Mouse (Mus musculus) skeletal muscle tissue, adult 2 months (tissue): ENCODE measurements at regions not wholly inside any gene's neighbourhood (a gene's known extent, or its start where the extent isn't known, plus 50 kb on each side); places are given as distances from the start of the nearest gene placed in this dataset.
"Not testable (repeated sequence)": the region's sequence is repeated elsewhere in the genome, so short reads cannot be mapped to it uniquely, and the experiment has no call there.

Source experiments
- DNase-seq: peaks from one replicate; pipeline ENCODE4 v3.0.0-alpha.2; 2012; ENCODE audit warnings: low read depth, low spot score

- no peak for DNase-seq
These were observed 68.6 kb upstream of the Creb1 start for GRCm38 (mm10) chr1:64463715-64464290.

- not testable (repeated sequence) for DNase-seq
These were observed 70.8 kb upstream of the Creb1 start for GRCm38 (mm10) chr1:64461616-64462015.

- no peak for DNase-seq
These were observed 74.6 kb upstream of the Creb1 start for GRCm38 (mm10) chr1:64457872-64458271.

- no peak for DNase-seq
These were observed 83.3 kb upstream of the Creb1 start for GRCm38 (mm10) chr1:64449141-64449540.

GRCm38 (mm10) chr1:64448090-64448489 lies 84.4 kb upstream of the Creb1 start:
- peak; percentile 39 for DNase-seq

- DNase-seq = no peak
These were observed 86.0 kb upstream of the Creb1 start for GRCm38 (mm10) chr1:64446492-64446891.

GRCm38 (mm10) chr1:64445919-64446318 lies 86.5 kb upstream of the Creb1 start:
- peak; percentile 44 for DNase-seq

GRCm38 (mm10) chr1:64443436-64443835 lies 89.0 kb upstream of the Creb1 start:
- DNase-seq = no peak

- DNase-seq = no peak
These were observed 90.1 kb upstream of the Creb1 start for GRCm38 (mm10) chr1:64442179-64442874.

- DNase-seq = no peak
These were observed 109.2 kb upstream of the Creb1 start for GRCm38 (mm10) chr1:64423256-64423655.

- no peak for DNase-seq
These were observed 113.9 kb upstream of the Creb1 start for GRCm38 (mm10) chr1:64418567-64418966.

GRCm38 (mm10) chr1:64415906-64416305 lies 116.5 kb upstream of the Creb1 start:
- DNase-seq = no peak

- DNase-seq = no peak
These were observed 119.3 kb upstream of the Creb1 start for GRCm38 (mm10) chr1:64413181-64413560.

GRCm38 (mm10) chr1:64412481-64413180 lies 119.8 kb upstream of the Creb1 start:
- DNase-seq = no peak

GRCm38 (mm10) chr1:64411851-64412480 lies 120.5 kb upstream of the Creb1 start:
- DNase-seq = no peak

GRCm38 (mm10) chr1:64408807-64409582 lies 123.5 kb upstream of the Creb1 start:
- peak; percentile 3 for DNase-seq

GRCm38 (mm10) chr1:64391525-64391924 lies 140.9 kb upstream of the Creb1 start:
- DNase-seq = no peak

GRCm38 (mm10) chr1:64381264-64381663 lies 151.2 kb upstream of the Creb1 start:
- DNase-seq = no peak

GRCm38 (mm10) chr1:64376426-64376825 lies 156.0 kb upstream of the Creb1 start:
- not testable (repeated sequence) for DNase-seq

- peak; percentile 45 for DNase-seq
These were observed 158.0 kb upstream of the Creb1 start for GRCm38 (mm10) chr1:64374286-64375071.

- DNase-seq = no peak
These were observed 168.3 kb upstream of the Creb1 start for GRCm38 (mm10) chr1:64364095-64364494.
